Mouse (Mus musculus) neural tube, embryonic 12.5 days (tissue): ENCODE data around the gene Hnrnpa2b1. TPM values are rescaled to one million over a fixed set of nuclear protein-coding genes. Genes with fewer than 3 reads are reported as not detected.

Experiments
- ATAC-seq: fragments of 200-750 bp; cut with Nextera tagmentation; 2 replicates; pipeline ENCODE4 v1.8.0; 2017; ENCODE audit warnings: low read depth, mild to moderate bottlenecking, moderate TSS enrichment, moderate library complexity; ENCODE audit not compliant: low FRiP score
- H3K27ac ChIP-seq: fragments of 300-500 bp; sonication (generic); 2 replicates; pipeline ENCODE4 v1.5.1; 2016
- H3K27me3 ChIP-seq: fragments of 300-500 bp; sonication (generic); replicated peaks from 2 replicates; pipeline ENCODE4 v1.6.1; 2016; ENCODE audit warnings: mild to moderate bottlenecking
- H3K36me3 ChIP-seq: fragments of 300-500 bp; sonication (generic); 2 replicates; pipeline ENCODE4 v1.6.1; 2016; ENCODE audit warnings: mild to moderate bottlenecking
- H3K4me1 ChIP-seq: fragments of 300-500 bp; sonication (generic); 2 replicates; pipeline ENCODE4 v1.6.1; 2016
- H3K4me2 ChIP-seq: fragments of 300-500 bp; sonication (generic); replicated peaks from 2 replicates; pipeline ENCODE4 v1.6.1; 2016; ENCODE audit warnings: mild to moderate bottlenecking
- H3K4me3 ChIP-seq: fragments of 300-500 bp; sonication (generic); 2 replicates; pipeline ENCODE4 v1.5.1; 2016
- H3K9ac ChIP-seq: fragments of 300-500 bp; sonication (generic); 2 replicates; pipeline ENCODE4 v1.6.1; 2016; ENCODE audit warnings: mild to moderate bottlenecking
- H3K9me3 ChIP-seq: fragments of 300-500 bp; sonication (generic); 2 replicates; pipeline ENCODE4 v1.6.1; 2016; ENCODE audit warnings: mild to moderate bottlenecking
- WGBS: fragments of 180-500 bp; shearing (Covaris S2); methylation state at CpG from one replicate; pipeline ENCODE4 v1.1.7; 2016; 5-methylcytosine and 5-hydroxymethylcytosine counted together
- polyA plus RNA-seq: library from polyadenylated mRNA; unstranded; fragments of >200 nt; fragmentation: Nextera tagmentation; extraction: Ambion mirVana; gene quantifications from 2 replicates; pipeline ENCODE4 v1.2.1, GENCODE M21; 2016

The Hnrnpa2b1 gene
- polyA plus RNA-seq, 1 experiment from 2014 or later = 2,188 TPM

DNA sequence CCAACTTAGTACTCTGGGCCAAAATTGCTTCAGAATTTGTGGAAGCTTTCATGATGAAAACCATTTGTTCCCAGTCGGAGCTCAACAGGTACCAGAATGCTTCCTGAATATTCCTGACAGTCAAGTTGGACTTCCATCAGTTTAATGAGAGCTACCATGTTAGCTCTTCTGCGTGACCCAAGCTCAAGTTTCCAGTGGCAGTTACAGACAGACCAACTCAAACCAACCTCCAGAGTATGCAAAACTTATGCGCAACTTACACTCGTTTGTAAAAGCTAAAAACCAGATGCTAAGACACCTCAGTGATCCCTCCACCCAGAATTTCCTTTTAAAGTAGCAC is 9.7 kb downstream of the Hnrnpa2b1 start:
- WGBS = 79% methylated on average over 4 of the region's 4 CpGs
- no peak for ATAC-seq

GRCm38 (mm10) chr6:51459313-51460020 is 10.2 kb downstream of the Hnrnpa2b1 start:
- Histone ChIP-seq H3K4me2 (no peak overlapping the region), H3K27me3 (no peaks in the 10 kb centered on the region), H3K4me3 (no peak overlapping the region), H3K27ac (no peak overlapping the region), H3K9ac (no peak overlapping the region), H3K9me3 (no peaks in the 10 kb centered on the region), H3K36me3 (peaks cover 47% of the 10 kb centered on the region), H3K4me1 (no peaks in the 10 kb centered on the region)
- ATAC-seq = peak; percentile 71
- WGBS = 43% methylated on average over 5 of the region's 5 CpGs

More for the DNA sequence above, 9.7 kb downstream of the Hnrnpa2b1 start:
- Histone ChIP-seq H3K36me3 (peaks cover 51% of the 10 kb centered on the region), H3K4me2 (no peak overlapping the region), H3K9me3 (no peaks in the 10 kb centered on the region), H3K4me1 (no peaks in the 10 kb centered on the region), H3K27me3 (no peaks in the 10 kb centered on the region), H3K27ac (no peak overlapping the region), H3K9ac (no peak overlapping the region), H3K4me3 (no peak overlapping the region)

DNA sequence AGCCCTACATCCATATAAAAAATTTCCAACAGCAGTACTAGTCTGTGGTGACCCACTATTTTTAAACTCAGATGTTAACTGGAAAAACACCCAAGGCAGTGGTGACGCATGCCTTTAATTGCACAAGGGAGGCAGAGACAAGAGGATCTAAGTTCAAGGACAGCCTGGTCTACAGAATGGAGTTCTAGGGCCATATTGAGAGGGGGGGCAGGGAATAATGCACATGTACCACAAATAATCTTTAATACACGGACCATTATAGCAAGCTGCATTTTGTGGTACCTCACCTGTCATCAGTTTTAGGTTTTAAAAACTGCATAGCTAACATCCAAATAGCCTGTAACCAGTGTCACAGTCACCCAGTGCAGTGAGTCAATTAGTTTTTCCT is 10.8 kb downstream of the Hnrnpa2b1 start:
- Histone ChIP-seq H3K27me3 (no peaks in the 10 kb centered on the region), H3K9ac (no peak overlapping the region), H3K9me3 (no peaks in the 10 kb centered on the region), H3K4me3 (no peak overlapping the region), H3K4me1 (no peaks in the 10 kb centered on the region), H3K27ac (no peak overlapping the region), H3K36me3 (peaks cover 44% of the 10 kb centered on the region), H3K4me2 (no peak overlapping the region)
- no peak; the same call in 1 of the 2 replicates for ATAC-seq
- 42% methylated on average over 2 of the region's 2 CpGs for WGBS

DNA sequence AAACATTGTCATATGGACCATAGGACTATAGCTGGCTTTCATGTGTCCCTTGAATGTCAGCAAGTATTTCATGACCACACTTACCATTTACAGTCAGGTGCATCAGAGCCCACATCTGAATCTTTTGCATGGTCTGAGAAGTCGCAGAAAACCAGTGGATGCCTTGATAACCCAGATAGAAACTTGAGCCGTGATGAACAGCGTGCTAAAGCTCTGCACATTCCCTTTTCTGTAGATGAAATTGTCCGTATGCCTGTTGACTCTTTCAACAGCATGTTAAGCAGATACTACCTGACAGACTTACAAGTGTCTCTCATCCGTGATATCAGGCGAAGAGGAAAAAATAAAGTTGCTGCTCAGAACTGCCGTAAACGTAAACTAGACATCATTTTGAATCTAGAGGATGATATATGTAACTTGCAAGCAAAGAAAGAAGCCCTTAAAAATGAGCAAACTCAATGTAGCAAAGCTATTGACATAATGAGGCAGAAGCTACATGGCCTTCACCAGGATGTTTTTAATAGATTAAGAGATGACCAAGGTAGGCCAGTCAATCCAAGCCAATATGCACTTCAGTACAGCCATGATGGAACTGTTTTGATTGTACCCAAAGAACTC is 11.8 kb downstream of the Hnrnpa2b1 start:
- Histone ChIP-seq H3K9ac (no peak overlapping the region), H3K4me1 (no peaks in the 10 kb centered on the region), H3K9me3 (no peaks in the 10 kb centered on the region), H3K27ac (no peak overlapping the region), H3K4me3 (no peak overlapping the region), H3K36me3 (peaks cover 33% of the 10 kb centered on the region), H3K4me2 (no peak overlapping the region), H3K27me3 (no peaks in the 10 kb centered on the region)
- ATAC-seq = no peak
- WGBS = 87% methylated on average over 8 of the region's 8 CpGs

- Histone ChIP-seq H3K4me1 (no peaks in the 10 kb centered on the region), H3K9ac (no peak overlapping the region), H3K4me3 (no peak overlapping the region), H3K27ac (no peak overlapping the region), H3K36me3 (peaks cover 32% of the 10 kb centered on the region), H3K27me3 (no peaks in the 10 kb centered on the region), H3K4me2 (no peak overlapping the region), H3K9me3 (no peaks in the 10 kb centered on the region)
- WGBS = 81% methylated on average over 3 of the region's 3 CpGs
- ATAC-seq = no peak
Observed at GRCm38 (mm10) chr6:51457283-51457682, 12.4 kb downstream of the Hnrnpa2b1 start.

DNA sequence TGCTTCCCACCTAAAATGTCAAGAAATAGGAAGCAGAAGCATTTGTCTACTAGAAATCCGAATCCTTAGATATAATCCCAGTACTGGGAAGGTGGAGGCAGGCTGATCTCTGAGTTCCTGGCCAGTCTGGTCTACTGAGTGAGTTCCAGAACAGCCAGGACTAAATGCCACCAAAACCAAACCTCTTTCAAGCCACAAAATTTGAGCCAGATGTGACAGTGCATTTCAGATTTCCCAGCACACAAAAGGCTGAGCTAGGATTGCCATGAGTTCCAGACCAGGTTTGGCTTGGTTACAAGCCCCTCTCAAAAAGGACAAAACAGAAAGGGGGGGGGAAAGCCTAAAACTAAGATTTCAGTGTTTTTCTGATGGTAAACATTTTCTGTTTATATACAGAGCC is 13.5 kb downstream of the Hnrnpa2b1 start:
- Histone ChIP-seq H3K9ac (no peak overlapping the region), H3K4me1 (no peaks in the 10 kb centered on the region), H3K27me3 (no peaks in the 10 kb centered on the region), H3K4me3 (no peak overlapping the region), H3K9me3 (no peaks in the 10 kb centered on the region), H3K36me3 (peaks cover 23% of the 10 kb centered on the region), H3K4me2 (no peak overlapping the region), H3K27ac (no peak overlapping the region)
- no peak for ATAC-seq
- WGBS = 96% methylated on average over 1 of the region's 1 CpGs

- Histone ChIP-seq H3K4me3 (no peak overlapping the region), H3K4me1 (no peaks in the 10 kb centered on the region), H3K36me3 (peaks cover 14% of the 10 kb centered on the region), H3K4me2 (no peak overlapping the region), H3K9ac (no peak overlapping the region), H3K27ac (no peak overlapping the region), H3K27me3 (no peaks in the 10 kb centered on the region), H3K9me3 (no peaks in the 10 kb centered on the region)
- WGBS = 78% methylated on average over 3 of the region's 3 CpGs
- ATAC-seq = no peak
Observed at GRCm38 (mm10) chr6:51454949-51455348, 14.7 kb downstream of the Hnrnpa2b1 start.

DNA sequence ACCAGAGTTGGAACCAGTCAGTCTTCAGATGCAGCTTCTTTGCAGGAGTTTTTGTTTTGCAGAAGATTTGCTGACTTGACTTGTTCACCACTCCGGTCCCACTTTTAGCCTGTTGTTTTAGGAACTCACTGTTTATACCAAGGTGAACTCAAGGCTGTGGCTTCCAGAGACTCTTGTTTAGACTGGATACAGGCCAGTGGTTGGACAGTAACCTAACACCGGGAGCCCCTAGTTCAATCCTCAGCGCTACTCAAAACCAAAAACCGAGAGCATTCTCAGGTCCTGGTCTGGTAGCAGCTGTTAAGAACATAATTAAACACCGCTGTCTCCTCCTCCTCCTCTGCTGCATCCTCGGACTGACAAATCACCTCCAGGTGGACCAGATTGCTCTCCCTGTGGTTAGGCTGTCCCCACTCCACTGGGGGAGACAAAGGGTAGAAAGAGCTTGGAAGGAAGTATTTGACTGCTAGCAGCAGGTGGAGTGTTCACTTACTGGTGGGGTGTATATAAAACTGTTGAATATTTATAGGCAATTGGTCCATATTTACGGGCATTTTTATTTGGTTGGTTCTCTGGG is 16.7 kb downstream of the Hnrnpa2b1 start:
- H3K4me3 ChIP-seq = no peak overlapping the region
- no peak overlapping the region for H3K27ac ChIP-seq
- H3K27me3 ChIP-seq = no peaks in the 10 kb centered on the region
- WGBS = 57% methylated on average over 7 of the region's 7 CpGs
- no peaks in the 10 kb centered on the region for H3K9me3 ChIP-seq
- no peaks in the 10 kb centered on the region; the same call in 1 of the 2 replicates for H3K4me1 ChIP-seq
- ATAC-seq = no peak
- H3K36me3 ChIP-seq = peaks cover 7% of the 10 kb centered on the region
- no peak overlapping the region for H3K4me2 ChIP-seq
- H3K9ac ChIP-seq = no peak overlapping the region

- Histone ChIP-seq H3K4me2 (no peak overlapping the region), H3K27ac (no peak overlapping the region), H3K9me3 (no peaks in the 10 kb centered on the region), H3K27me3 (no peaks in the 10 kb centered on the region), H3K4me3 (no peak overlapping the region), H3K4me1 (no peaks in the 10 kb centered on the region), H3K9ac (no peak overlapping the region), H3K36me3 (no peaks in the 10 kb centered on the region)
- ATAC-seq = no peak
- 58% methylated on average over 9 of the region's 9 CpGs for WGBS
Observed at GRCm38 (mm10) chr6:51442191-51442835, 27.4 kb downstream of the Hnrnpa2b1 start.

- no peak overlapping the region for H3K9ac ChIP-seq
- WGBS = 92% methylated on average over 9 of the region's 9 CpGs
- H3K4me2 ChIP-seq = no peak overlapping the region
- H3K36me3 ChIP-seq = no peaks in the 10 kb centered on the region
- no peaks in the 10 kb centered on the region for H3K4me1 ChIP-seq
- H3K27me3 ChIP-seq = peaks cover 19% of the 10 kb centered on the region
- H3K9me3 ChIP-seq = no peaks in the 10 kb centered on the region
- no peak overlapping the region for H3K4me3 ChIP-seq
- ATAC-seq = no peak
- no peak overlapping the region for H3K27ac ChIP-seq
Observed at GRCm38 (mm10) chr6:51438826-51439330, 30.8 kb downstream of the Hnrnpa2b1 start.

DNA sequence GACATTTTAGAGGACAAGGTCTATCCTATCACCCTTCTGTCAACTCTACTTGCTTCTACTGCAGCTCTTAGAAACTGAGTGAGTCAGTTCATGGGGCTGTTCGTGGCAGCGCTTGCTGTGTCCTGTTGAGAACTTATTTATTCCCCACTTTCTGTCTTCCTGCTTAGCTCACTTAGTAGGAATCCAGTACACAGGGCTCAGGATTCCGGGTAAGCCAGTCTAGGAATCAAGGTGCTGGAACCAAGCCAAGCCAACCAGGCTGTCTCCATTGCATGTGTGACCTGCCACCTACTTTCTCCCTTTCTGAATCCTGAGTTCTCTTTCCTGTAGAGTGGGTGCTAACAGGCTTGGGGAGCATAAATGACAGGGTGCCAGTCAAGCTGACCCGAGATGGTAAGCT is 32.0 kb downstream of the Hnrnpa2b1 start:
- no peak overlapping the region for H3K4me3 ChIP-seq
- ATAC-seq = no peak
- no peak overlapping the region for H3K9ac ChIP-seq
- no peak overlapping the region for H3K27ac ChIP-seq
- H3K36me3 ChIP-seq = no peaks in the 10 kb centered on the region
- H3K4me2 ChIP-seq = no peak overlapping the region
- no peaks in the 10 kb centered on the region for H3K9me3 ChIP-seq
- H3K27me3 ChIP-seq = peaks cover 31% of the 10 kb centered on the region
- peaks cover 9% of the 10 kb centered on the region for H3K4me1 ChIP-seq
- 87% methylated on average over 4 of the region's 4 CpGs for WGBS

DNA sequence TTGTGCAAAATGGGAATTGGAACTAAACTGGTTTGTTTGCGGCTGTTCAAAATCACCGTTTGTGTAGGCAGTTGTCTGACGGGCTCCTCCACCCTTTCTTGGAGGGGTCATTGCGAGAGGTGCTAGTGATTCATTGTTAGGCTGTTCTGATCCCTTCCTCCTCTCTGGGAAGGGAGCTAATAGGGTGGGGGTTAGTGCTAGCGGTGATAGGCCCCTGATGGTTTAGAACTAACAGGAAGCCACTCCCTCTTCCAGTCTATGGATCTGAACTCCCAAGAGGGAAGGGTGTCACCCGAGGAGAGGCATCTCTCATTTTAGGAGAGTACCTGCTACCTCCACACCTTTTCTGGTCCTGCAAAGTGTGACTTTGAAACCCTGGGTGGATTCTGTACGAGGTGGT is 35.4 kb downstream of the Hnrnpa2b1 start:
- Histone ChIP-seq H3K4me2 (peak overlapping the region; percentile 94), H3K27me3 (peaks cover 41% of the 10 kb centered on the region), H3K9me3 (no peaks in the 10 kb centered on the region), H3K4me3 (no peak overlapping the region), H3K36me3 (no peaks in the 10 kb centered on the region), H3K4me1 (peaks cover 9% of the 10 kb centered on the region), H3K9ac (no peak overlapping the region), H3K27ac (no peak overlapping the region)
- WGBS = 30% methylated on average over 7 of the region's 7 CpGs
- no peak for ATAC-seq
